Mouse (Mus musculus): ENCODE measurements at regions not wholly inside any gene's neighbourhood (a gene's known extent, or its start where the extent isn't known, plus 50 kb on each side); places are given as distances from the start of the nearest gene placed in this dataset.
"Not testable (repeated sequence)": the region's sequence is repeated elsewhere in the genome, so short reads cannot be mapped to it uniquely, and the experiment has no call there.

DNA sequence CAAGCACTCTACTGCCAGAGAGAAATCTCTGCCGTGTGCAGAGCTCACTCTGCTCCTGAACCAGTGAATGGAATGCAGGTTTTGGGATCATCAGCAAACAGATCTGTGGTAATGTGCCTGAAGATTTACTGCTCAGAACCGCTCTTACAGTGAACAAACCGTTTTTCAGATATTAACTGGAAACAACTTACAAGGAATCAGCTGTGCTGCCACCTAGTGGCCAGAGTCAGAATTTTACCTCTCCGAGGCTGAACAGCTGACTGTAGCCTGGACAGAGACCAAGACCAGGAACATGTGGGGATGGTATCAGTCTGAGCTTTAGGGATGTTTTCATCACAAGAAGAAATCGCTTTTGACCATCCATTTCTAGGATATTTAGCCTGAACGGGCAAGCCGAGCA, 65.3 kb downstream of the Gm15023 start:
- not testable (repeated sequence) for DNase-seq (ENCODE audit: extremely low spot score in 1 of 2, low spot score in 1 of 2)

DNA sequence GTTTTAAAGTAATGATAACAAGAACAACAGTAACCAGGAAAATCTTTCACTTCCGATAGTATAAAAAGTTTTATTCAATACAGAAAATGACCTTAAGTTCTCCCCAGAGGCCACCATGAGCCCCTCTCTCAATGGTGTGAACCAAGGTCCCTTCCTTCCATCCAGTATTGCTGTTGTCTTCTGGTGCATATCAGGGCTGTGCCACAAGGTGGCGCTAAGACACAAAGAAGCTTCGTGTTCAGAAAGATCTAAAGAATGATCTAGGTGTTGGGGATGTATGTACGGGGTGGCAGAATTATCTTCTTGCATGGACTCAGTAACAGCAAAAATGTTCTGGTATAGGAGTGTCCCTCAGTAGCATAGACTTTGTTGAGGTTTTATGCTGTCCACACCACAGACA, 66.6 kb downstream of the Gm15023 start:
- DNase-seq (ENCODE audit: extremely low spot score in 1 of 2, low spot score in 1 of 2) = peak in 1 of 2 experiments; percentile 32

DNA sequence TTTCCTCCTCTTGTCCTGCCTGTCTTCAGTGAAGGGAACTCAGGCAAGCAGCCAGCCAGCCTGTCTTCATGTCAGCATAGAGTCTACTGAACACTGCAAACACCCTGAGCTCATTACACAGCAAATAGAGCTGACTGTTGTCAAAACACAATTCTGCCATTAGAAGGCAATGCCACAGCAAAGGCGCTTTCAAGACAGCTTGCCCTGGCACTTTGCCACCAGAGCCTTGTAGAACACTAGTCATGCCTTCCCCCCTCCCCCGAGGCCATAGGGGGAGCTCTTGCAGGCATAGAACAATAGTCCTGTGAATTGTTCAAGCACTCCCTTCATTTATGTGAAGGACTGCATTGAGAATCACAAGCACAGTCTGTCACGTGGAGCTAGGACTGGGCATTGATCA, 75.8 kb downstream of the Gm15023 start:
- peak in 1 of 2 experiments; percentile 11 for DNase-seq (ENCODE audit: extremely low spot score in 1 of 2, low spot score in 1 of 2)

DNA sequence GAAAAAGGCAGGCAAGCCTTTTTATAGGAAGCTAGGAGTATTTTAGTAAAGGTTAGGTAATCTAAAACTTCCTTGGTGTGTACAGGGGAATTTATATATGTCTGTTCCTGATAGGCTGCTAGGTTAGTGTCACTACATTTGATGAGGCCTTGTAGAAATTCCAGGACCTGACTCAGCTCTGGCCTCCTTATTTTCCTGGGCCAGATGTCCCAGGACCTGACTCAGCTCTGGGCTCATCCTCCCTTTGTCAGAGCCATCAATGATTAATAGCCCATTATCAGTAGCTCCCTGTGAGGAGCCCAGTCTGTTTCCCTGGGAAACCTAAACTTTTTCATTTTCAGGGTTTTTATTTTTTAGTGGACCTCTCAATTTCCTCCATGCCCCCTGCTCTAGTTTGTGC, 79.3 kb downstream of the Gm15023 start:
- no peak for DNase-seq (ENCODE audit: extremely low spot score in 1 of 2, low spot score in 1 of 2)

DNA sequence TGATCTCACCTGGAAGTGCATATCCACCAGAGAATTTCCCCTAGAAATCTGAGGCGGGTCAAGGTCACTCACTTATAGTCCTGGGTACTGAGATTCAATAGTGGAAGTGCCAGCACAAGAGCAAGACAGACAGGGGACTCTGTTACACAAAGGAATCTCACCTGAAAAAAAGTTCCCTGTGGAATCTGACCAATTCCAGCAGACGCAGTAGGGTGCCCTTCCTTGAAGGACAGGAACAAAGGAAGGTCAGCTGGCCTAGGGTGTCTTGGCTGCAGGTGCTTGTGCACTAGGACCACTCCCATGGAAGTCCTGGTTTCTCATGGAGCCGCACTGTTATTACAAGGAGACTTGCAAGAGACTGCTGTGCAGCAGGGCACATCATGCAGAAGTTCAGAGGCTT, 81.2 kb downstream of the Gm15023 start:
- DNase-seq (ENCODE audit: extremely low spot score in 1 of 2, low spot score in 1 of 2) = no peak

DNA sequence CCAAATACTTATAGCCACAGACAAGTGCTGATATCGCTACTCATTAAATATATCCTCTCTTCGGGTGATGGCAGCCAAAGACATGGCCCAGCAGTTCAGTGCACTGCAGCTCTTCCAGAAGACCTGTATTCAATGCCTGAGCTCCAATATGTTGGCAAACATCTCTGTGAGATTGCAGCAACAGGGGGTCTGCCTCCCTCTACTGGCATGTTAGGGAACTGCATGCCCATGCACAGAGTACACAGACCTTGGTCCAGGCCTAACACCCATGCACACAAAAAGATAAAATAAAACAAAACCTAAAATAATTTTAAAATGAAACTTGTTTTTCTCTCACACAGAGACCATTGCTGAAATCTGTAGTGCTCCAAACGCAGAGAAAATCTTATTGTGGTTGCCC, 82.1 kb upstream of the Zmat1 start:
- peak; percentile 28 to 76 for DNase-seq (ENCODE audit: extremely low spot score in 1 of 2, low spot score in 1 of 2)

DNA sequence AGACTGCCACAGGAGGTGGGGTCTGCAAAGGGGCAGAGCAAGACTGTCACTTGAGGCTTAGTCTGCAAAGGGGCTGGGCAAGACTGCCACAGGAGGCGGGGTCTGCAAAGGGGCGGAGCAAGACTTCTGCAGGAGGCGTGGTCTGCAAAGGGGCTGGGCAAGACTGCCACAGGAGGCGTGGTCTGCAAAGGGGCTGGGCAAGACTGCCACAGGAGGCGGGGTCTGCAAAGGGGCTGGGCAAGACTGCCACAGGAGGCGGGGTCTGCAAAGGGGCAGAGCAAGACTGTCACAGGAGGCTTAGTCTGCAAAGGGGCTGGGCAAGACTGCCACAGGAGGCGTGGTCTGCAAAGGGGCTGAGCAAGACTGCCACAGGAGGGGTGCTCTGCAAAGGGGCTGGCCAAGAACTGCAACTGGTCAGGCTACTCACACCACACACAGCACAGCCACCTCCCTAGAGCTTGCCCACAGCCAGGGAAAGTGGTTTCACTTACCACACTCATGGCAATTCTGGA, 78.1 kb upstream of the Zmat1 start:
- DNase-seq (ENCODE audit: extremely low spot score in 1 of 2, low spot score in 1 of 2) = not testable (repeated sequence)

DNA sequence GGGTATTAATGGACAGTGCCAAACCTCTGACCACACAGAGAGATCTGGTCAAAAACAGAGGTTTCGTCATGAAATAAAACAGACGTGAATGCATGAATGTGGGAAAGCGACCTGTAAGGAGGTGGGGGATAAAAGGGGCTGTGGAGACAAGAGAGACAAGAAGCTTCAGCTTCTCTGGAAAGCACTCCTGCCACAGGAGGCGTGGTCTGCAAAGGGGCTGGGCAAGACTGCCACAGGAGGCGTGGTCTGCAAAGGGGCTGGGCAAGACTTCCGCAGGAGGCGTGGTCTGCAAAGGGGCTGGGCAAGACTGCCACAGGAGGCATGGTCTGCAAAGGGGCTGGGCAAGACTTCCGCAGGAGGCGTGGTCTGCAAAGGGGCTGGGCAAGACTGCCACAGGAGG, 77.6 kb upstream of the Zmat1 start:
- DNase-seq (ENCODE audit: extremely low spot score in 1 of 2, low spot score in 1 of 2) = not testable (repeated sequence)

DNA sequence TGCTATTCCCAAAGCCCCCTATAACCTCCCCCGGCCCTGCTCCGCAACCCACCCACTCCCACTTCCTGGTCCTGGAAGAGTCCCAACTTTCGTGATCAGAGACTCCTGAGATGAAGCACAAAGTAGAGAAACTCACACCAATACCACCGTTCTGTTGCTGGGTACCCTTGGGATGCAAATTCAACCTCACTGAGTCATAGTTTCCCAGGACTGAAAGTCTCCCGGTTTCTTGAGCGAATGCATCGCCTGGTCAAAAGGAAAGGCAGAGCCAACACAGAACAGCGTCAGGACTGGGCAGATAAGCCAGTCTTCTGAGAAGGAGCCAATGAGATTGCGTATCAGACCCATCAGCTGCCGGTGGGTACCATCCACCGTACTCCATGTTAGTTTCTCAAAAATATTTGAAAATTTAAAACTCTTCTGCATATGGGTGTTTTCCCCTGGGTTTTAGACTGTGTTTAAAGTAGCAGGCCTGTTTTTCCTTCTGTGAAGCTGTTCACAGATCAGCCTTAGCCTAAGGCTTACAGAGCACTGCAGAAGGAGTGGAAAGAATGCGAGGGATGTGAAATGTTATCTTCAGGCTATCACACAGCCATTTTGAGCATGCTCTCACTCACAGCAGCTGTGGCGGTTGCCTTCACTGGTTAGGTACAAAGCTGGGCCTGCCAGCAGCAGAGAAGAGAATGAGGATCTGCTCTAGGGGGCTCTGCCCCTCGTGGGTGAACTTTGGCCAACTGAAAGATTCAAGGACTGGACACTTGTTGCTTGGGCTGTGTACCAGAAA, 77.0 kb upstream of the Zmat1 start:
- DNase-seq (ENCODE audit: extremely low spot score in 1 of 2, low spot score in 1 of 2) = not testable (repeated sequence)

DNA sequence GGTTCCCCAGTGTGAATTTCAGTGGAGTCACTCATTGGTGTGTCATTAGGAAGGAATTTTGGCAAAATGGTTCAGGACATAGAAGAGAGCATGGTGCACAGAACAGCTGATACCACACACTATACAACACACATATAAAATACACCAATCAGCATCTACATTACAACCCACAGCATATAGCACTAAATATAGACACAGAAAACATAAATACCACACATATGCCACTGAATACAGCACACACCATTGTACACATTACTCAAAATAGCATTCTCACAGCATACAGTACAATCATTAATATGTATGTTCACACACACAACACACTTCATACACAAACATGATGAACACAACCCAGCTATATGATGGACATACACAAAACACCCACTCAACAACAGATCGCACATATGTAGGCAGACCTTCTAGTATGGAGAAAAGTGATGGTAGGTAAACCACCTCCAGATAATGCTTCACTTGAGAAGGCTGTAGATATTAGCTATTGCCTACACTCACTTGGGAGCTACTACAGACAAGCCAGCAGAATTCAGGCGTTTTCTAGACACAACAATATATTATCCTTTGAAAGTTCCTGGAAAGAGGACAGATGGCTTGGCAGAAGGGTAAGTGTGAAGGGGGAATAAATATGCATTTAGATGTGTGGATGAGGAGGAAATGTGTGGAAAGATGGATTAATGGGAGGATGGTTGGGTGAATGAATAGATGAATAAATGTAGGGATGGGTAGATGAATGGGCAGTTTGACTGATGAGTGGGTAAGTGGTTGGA, 71.6 kb upstream of the Zmat1 start:
- DNase-seq (ENCODE audit: extremely low spot score in 1 of 2, low spot score in 1 of 2) = no peak

DNA sequence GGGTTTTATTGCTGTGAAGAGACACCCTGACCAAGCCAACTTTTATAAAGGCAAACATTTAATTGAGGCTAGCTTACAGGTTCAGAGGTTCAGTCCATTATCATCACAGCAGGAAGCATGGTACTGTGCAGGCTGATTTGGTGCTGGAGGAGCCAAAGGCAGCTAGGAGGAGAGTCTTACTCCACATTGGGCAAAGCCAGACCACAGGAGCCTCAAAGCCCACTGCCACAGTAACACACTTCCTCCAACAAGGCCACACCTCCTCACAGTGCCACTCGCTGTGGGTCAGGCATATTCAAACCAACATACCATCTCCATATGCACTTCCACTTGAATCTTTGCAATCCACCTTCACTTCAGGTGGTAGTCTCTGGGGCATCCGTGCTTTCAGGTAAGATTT, 70.4 kb upstream of the Zmat1 start:
- no peak for DNase-seq (ENCODE audit: extremely low spot score in 1 of 2, low spot score in 1 of 2)

DNA sequence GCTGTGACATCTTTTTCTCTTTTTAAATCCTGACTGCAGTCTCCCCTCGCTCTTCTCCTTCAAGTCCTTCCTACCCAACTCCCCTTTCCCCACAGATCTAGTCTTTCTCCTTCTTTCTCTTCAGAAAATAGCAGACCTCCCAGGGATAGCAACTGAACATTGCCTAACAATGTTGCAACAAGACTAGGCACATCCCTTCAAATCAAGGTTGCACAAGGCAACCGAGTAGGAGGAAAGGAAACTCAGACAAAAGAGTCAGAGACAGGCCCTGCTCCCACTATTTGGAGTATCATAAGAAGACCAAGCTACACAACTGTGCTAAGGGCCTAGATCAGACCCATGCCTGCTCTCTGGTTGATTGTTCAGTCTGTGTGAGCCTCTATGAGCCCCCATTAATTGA, 66.9 kb upstream of the Zmat1 start:
- no peak for DNase-seq (ENCODE audit: extremely low spot score in 1 of 2, low spot score in 1 of 2)

DNA sequence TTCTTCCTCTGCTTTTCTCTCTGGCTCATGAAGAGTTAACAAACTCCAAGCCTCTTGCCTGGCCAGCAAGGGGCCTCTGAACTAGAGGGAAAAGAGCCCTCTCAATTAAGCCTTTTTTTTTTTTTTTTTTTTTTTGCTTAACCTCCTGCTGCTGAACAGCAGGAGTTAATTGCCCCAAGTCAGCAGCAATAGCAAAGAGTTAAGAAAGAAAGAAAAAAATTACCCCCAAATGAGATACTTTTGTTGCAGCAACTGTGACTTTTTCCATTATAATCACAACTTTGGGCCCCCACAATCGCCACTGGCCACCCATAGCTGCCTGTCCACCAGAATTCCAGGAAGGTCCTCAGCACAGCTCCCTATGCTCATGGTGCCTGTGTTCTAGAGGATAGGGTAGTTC, 60.4 kb upstream of the Zmat1 start:
- DNase-seq (ENCODE audit: extremely low spot score in 1 of 2, low spot score in 1 of 2) = no peak

DNA sequence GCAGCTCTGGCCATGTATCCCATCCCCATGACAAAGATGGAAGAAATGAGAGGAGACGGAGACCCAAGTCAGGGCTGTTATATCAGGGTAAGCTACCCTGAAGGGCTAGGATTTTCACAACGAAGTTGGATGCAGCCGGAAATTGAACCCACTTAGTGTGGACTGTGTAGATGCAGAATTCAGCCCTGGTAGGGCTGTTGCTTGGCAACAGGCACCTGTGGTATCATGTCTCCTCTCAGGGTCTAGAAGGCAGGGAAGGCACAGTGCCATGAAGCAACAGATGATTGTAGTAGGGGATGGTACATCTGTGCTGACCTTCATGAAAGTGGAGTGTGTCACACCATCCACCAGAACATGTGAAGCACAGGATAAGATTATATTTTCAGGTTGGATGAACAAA, 51.2 kb upstream of the Zmat1 start:
- DNase-seq (ENCODE audit: extremely low spot score in 1 of 2, low spot score in 1 of 2) = no peak

DNA sequence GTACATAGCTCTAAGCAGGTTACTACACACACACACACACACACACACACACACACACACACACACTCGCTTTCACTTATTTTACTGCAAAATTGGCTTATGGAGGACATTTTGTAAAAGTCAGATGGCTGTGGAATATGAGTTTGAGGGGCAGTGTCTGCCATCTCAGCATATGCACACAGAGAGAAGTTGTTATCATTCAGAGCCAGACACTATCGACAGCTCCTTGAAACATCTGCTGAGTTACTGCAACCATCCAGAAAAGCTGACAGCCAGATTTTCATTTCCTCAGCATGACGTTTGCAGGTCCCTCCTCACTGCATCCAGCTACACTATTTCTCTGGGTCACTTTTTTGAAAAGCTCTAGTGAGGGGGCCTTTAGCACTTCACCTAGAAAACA, 49.9 kb upstream of the Zmat1 start:
- no peak for DNase-seq (ENCODE audit: extremely low spot score in 1 of 2, low spot score in 1 of 2)
